Mouse (Mus musculus): ENCODE measurements at regions not wholly inside any gene's neighbourhood (a gene's known extent, or its start where the extent isn't known, plus 50 kb on each side); places are given as distances from the start of the nearest gene placed in this dataset.
"Not testable (repeated sequence)": the region's sequence is repeated elsewhere in the genome, so short reads cannot be mapped to it uniquely, and the experiment has no call there.

DNA sequence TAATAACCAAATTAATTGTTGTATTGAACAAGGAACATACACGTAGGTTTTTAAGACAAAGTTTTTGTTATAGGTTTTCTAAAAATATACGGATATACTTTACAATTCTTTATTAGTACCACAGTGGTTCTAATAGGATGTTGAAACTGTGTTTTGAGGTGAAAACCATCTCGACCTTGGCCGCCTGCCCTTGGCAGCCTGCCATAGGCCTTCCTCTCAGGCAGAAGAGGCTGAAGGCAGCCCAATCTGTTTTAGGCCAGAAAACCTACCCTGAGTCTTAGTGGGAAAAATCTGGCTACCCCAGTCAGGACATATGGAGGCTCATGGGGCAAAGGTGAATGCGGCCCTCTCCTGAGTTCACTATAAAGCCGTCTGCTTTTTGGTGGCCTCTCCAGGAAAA, 1049.7 kb upstream of the 1700008P02Rik start:
- H3K9ac ChIP-seq (ENCODE audit: low read depth, low read length) = no peak overlapping the region
- H3K4me2 ChIP-seq (ENCODE audit: low read length) = no peak overlapping the region
- no peak for TF ChIP-seq CTCF (IDR thresholded peaks at IDR 0.05; ENCODE audit: low read depth)
- ATAC-seq (replicated peaks; ENCODE audit: low FRiP score, low read depth) = no peak
- no peaks in the 10 kb centered on the region for H3K36me3 ChIP-seq (ENCODE audit: insufficient read depth, low read length)
- H3K4me1 ChIP-seq (replicated peaks; ENCODE audit: insufficient read depth, low read length) = no peaks in the 10 kb centered on the region
- H3K27me3 ChIP-seq (ENCODE audit: insufficient read depth, low read length) = no peaks in the 10 kb centered on the region
- no peak overlapping the region for H3K4me3 ChIP-seq (replicated peaks; ENCODE audit: low read depth, low read length)
- no peaks in the 10 kb centered on the region; the same call in 1 of the 2 replicates for H3K9me3 ChIP-seq (replicated peaks; ENCODE audit: low read length)
- 85% methylated on average over 6 of the region's 6 CpGs for WGBS
- no peak overlapping the region for H3K27ac ChIP-seq
- DNase-seq (ENCODE audit: low spot score) = no peak

DNA sequence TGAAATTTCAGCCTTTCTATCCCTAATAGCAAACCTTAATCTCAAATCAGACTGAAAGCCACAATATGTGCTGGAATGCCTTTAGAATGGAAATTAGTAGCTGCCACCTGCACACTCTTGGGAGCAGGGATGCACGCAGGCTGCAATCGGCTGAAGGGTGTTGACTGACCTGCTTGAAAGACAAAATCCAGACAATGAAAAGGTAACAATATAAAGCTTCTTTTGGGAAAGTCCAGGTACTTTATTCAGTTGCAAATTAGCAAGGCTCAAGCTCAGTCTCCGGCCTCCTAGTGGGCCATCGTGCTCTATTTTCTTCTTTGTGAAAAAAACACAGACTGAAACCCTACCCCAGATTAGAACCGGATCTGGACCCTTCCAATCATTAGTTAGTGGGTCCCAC, 1047.6 kb upstream of the 1700008P02Rik start:
- not testable (repeated sequence) for H3K4me2 ChIP-seq (ENCODE audit: low read length); H3K4me3 ChIP-seq (replicated peaks; ENCODE audit: low read depth, low read length); ATAC-seq (replicated peaks; ENCODE audit: low FRiP score, low read depth); H3K9me3 ChIP-seq (replicated peaks; ENCODE audit: low read length); DNase-seq (ENCODE audit: low spot score); H3K4me1 ChIP-seq (replicated peaks; ENCODE audit: insufficient read depth, low read length); H3K36me3 ChIP-seq (ENCODE audit: insufficient read depth, low read length); H3K27ac ChIP-seq; H3K9ac ChIP-seq (ENCODE audit: low read depth, low read length); H3K27me3 ChIP-seq (ENCODE audit: insufficient read depth, low read length)
- 86% methylated on average over 5 of the region's 5 CpGs for WGBS

DNA sequence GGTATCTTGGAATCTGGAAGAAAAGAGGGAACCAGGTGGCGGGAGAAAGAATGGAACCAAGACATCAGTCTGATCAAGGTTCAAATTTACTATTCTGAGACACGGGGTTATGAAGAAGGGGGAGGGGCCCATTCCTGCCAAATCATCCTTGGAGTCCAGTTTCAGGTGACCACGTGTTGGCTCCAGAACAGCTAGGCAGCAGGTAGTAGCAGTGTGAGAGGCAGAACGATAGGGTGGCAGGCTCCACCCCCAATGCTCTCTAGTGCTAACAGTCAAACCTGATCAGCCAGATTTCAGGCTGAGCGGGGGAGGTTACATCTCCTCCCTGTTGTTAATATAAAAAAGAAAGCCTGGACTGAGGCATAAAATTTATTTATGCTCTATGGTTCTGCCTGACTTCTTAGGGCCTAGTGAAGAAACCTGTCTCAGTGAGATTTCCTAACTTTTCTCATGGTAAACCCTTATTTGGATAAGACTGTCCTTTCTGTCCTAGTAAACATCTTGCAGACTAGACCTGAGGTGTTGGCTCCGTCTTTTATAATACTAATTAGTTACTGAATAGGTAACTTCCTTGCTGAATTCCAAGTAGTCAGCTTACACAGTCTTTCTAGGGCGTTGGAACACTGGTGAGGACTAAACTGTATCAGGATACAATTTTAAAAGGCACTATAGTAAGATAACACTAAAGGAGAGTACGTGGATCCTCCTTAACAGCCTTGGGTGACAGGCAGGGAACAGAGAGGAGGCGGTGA, 1046.3 kb upstream of the 1700008P02Rik start:
- WGBS = 51% methylated on average over 9 of the region's 9 CpGs
- peak; percentile 9 for DNase-seq (ENCODE audit: low spot score)
- not testable (repeated sequence) for H3K27ac ChIP-seq; H3K9ac ChIP-seq (ENCODE audit: low read depth, low read length); H3K4me2 ChIP-seq (ENCODE audit: low read length); H3K9me3 ChIP-seq (replicated peaks; ENCODE audit: low read length); H3K27me3 ChIP-seq (ENCODE audit: insufficient read depth, low read length); H3K4me1 ChIP-seq (replicated peaks; ENCODE audit: insufficient read depth, low read length); ATAC-seq (replicated peaks; ENCODE audit: low FRiP score, low read depth); H3K4me3 ChIP-seq (replicated peaks; ENCODE audit: low read depth, low read length); H3K36me3 ChIP-seq (ENCODE audit: insufficient read depth, low read length)
